Mouse (Mus musculus): Measurements from ENCODE around the gene Cyb561d1. TPM values are rescaled to one million over a fixed set of nuclear protein-coding genes. Genes with fewer than 3 reads are reported as not detected.
A peak's percentile ranks its signal among the peaks of the same experiment; 100 is the strongest.

Gene Cyb561d1
- polyA plus RNA-seq, 1 experiment from 2014 or later, result 4.2 TPM

GRCm38 (mm10) chr3:108147386-108148235 lies 53.4 kb downstream of the Cyb561d1 start:
- 69% methylated on average over 11 of the region's 11 CpGs for WGBS
- Histone ChIP-seq H3K4me3 (no peak overlapping the region), H3K9me3 (no peaks in the 10 kb centered on the region), H3K4me1 (peaks cover 35% of the 10 kb centered on the region), H3K36me3 (replicated peaks) (no peaks in the 10 kb centered on the region), H3K27ac (0 out of 2 replicates have a peak overlapping the region, but pooled peaks have one; percentile 35), H3K27me3 (ENCODE audit: poor library complexity, severe bottlenecking) (no peaks in the 10 kb centered on the region)
- DNase-seq (ENCODE audit: extremely low spot score, low spot score), result peak; percentile 83

- DNase-seq (ENCODE audit: extremely low spot score, low spot score), result no peak
- H3K4me1 ChIP-seq, result peaks cover 35% of the 10 kb centered on the region
- no peaks in the 10 kb centered on the region for H3K27me3 ChIP-seq (ENCODE audit: poor library complexity, severe bottlenecking)
- 64% methylated on average over 5 of the region's 5 CpGs for WGBS
- no peaks in the 10 kb centered on the region for H3K36me3 ChIP-seq (replicated peaks)
- no peaks in the 10 kb centered on the region for H3K9me3 ChIP-seq
- H3K27ac ChIP-seq, result peak overlapping the region; percentile 95
- H3K4me3 ChIP-seq, result peak overlapping the region; percentile 83
These were observed 54.3 kb downstream of the Cyb561d1 start for GRCm38 (mm10) chr3:108146671-108147070.

Other genes with a start within 250 kb of the Cyb561d1 start
- not detected in 2 replicates for gene Gstm3, start 231.9 kb downstream of the Cyb561d1 start, polyA plus RNA-seq (2016; fragmentation: Nextera tagmentation; extraction: Ambion mirVana)
- 10.1 and 10.2 TPM in 2 replicates for gene Gstm2, start 214.8 kb downstream of the Cyb561d1 start, polyA plus RNA-seq (2016; fragmentation: Nextera tagmentation; extraction: Ambion mirVana)
- 30.4 and 33.4 TPM in 2 replicates for gene Gstm1, start 183.2 kb downstream of the Cyb561d1 start, polyA plus RNA-seq (2016; fragmentation: Nextera tagmentation; extraction: Ambion mirVana)
- 14.2 and 15.0 TPM in 2 replicates for gene Gstm4, start 156.3 kb downstream of the Cyb561d1 start, polyA plus RNA-seq (2016; fragmentation: Nextera tagmentation; extraction: Ambion mirVana)
- gene Ampd2, start 114.6 kb downstream of the Cyb561d1 start, polyA plus RNA-seq (2016; fragmentation: Nextera tagmentation; extraction: Ambion mirVana), result 69.3 and 71.4 TPM in 2 replicates
- gene Gnat2, start 108.4 kb downstream of the Cyb561d1 start, polyA plus RNA-seq (2016; fragmentation: Nextera tagmentation; extraction: Ambion mirVana), result 0.96 and 1.4 TPM in 2 replicates
- gene Gnai3, start 55.1 kb downstream of the Cyb561d1 start, polyA plus RNA-seq (2016; fragmentation: Nextera tagmentation; extraction: Ambion mirVana), result 202 and 207 TPM in 2 replicates
- gene Gpr61, start 46.3 kb downstream of the Cyb561d1 start, polyA plus RNA-seq (2016; fragmentation: Nextera tagmentation; extraction: Ambion mirVana), result 0.15 and 0.21 TPM in 2 replicates
- gene Amigo1, start 14.9 kb downstream of the Cyb561d1 start, polyA plus RNA-seq (2016; fragmentation: Nextera tagmentation; extraction: Ambion mirVana), result 3.0 and 3.4 TPM in 2 replicates
- gene Atxn7l2, start 9.7 kb upstream of the Cyb561d1 start, polyA plus RNA-seq (2016; fragmentation: Nextera tagmentation; extraction: Ambion mirVana), result 20.2 and 20.3 TPM in 2 replicates
- 0.98 and 1.0 TPM in 2 replicates for gene Sypl2, start 25.4 kb upstream of the Cyb561d1 start, polyA plus RNA-seq (2016; fragmentation: Nextera tagmentation; extraction: Ambion mirVana)
- 353 and 358 TPM in 2 replicates for gene Psma5, start 55.7 kb upstream of the Cyb561d1 start, polyA plus RNA-seq (2016; fragmentation: Nextera tagmentation; extraction: Ambion mirVana)
- gene Sort1, start 82.9 kb upstream of the Cyb561d1 start, polyA plus RNA-seq (2016; fragmentation: Nextera tagmentation; extraction: Ambion mirVana), result 9.7 and 10.5 TPM in 2 replicates
- not detected in 2 replicates for gene Mybphl, start 163.7 kb upstream of the Cyb561d1 start, polyA plus RNA-seq (2016; fragmentation: Nextera tagmentation; extraction: Ambion mirVana)
- gene Psrc1, start 182.6 kb upstream of the Cyb561d1 start, polyA plus RNA-seq (2016; fragmentation: Nextera tagmentation; extraction: Ambion mirVana), result 115 and 117 TPM in 2 replicates
- 32.1 and 35.1 TPM in 2 replicates for gene Celsr2, start 214.3 kb upstream of the Cyb561d1 start, polyA plus RNA-seq (2016; fragmentation: Nextera tagmentation; extraction: Ambion mirVana)
- 160 and 167 TPM in 2 replicates for gene Sars, start 244.0 kb upstream of the Cyb561d1 start, polyA plus RNA-seq (2016; fragmentation: Nextera tagmentation; extraction: Ambion mirVana)

Data from forebrain, embryonic 10.5 days (tissue).